Mouse (Mus musculus): Measurements from ENCODE around the gene Mrps34. TPM values are rescaled to one million over a fixed set of nuclear protein-coding genes. Genes with fewer than 3 reads are reported as not detected.
A peak's percentile ranks its signal among the peaks of the same experiment; 100 is the strongest.

The Mrps34 gene
- polyA plus RNA-seq, 1 experiment from 2014 or later, result 91.1 TPM

GRCm38 (mm10) chr17:24895571-24896240 is 790 bp downstream of the Mrps34 start:
- peak overlapping the region; percentile 81 for H3K27ac ChIP-seq
- no peaks in the 10 kb centered on the region for H3K9me3 ChIP-seq
- H3K4me2 ChIP-seq, result peak overlapping the region; percentile 98
- peaks cover 38% of the 10 kb centered on the region for H3K4me1 ChIP-seq
- H3K36me3 ChIP-seq (replicated peaks), result peaks cover 65% of the 10 kb centered on the region
- ATAC-seq (ENCODE audit: low FRiP score), result no peak
- no peaks in the 10 kb centered on the region for H3K27me3 ChIP-seq
- H3K9ac ChIP-seq, result peak overlapping the region; percentile 91
- WGBS, result 15% methylated on average over 23 of the region's 23 CpGs
- peak overlapping the region; percentile 89 for H3K4me3 ChIP-seq (replicated peaks)

- Histone ChIP-seq H3K36me3 (replicated peaks) (peaks cover 65% of the 10 kb centered on the region), H3K27ac (peak within 1 kb of the TSS; percentile 81)
These were observed 1.5 kb downstream of the Mrps34 start, which contains the start of gene Nme3 for GRCm38 (mm10) chr17:24896241-24896992. TSS of gene Nme3 (plus strand) at chr17:24896500.

GRCm38 (mm10) chr17:24896993-24897269 is 2.0 kb downstream of the Mrps34 start:
- peak overlapping the region; percentile 98 for H3K4me2 ChIP-seq
- no peaks in the 10 kb centered on the region for H3K9me3 ChIP-seq
- no peaks in the 10 kb centered on the region for H3K27me3 ChIP-seq
- ATAC-seq (ENCODE audit: low FRiP score), result no peak
- peak overlapping the region; percentile 81 for H3K27ac ChIP-seq
- peak overlapping the region; percentile 89 for H3K4me3 ChIP-seq (replicated peaks)
- H3K9ac ChIP-seq, result peak overlapping the region; percentile 91
- H3K4me1 ChIP-seq, result peaks cover 38% of the 10 kb centered on the region
- WGBS, result 32% methylated on average over 11 of the region's 11 CpGs
- H3K36me3 ChIP-seq (replicated peaks), result peaks cover 66% of the 10 kb centered on the region

More at GRCm38 (mm10) chr17:24896241-24896992, 1.5 kb downstream of the Mrps34 start, which contains the start of gene Nme3:
- WGBS, result 1% methylated on average over 50 of the region's 50 CpGs
- peak within 1 kb of the TSS; percentile 98 for H3K4me2 ChIP-seq
- ATAC-seq (ENCODE audit: low FRiP score), result peak; percentile 81
- H3K9ac ChIP-seq, result peak within 1 kb of the TSS; percentile 91
- peaks cover 38% of the 10 kb centered on the region for H3K4me1 ChIP-seq
- no peaks in the 10 kb centered on the region for H3K9me3 ChIP-seq
- peak within 1 kb of the TSS; percentile 89 for H3K4me3 ChIP-seq (replicated peaks)
- H3K27me3 ChIP-seq, result no peaks in the 10 kb centered on the region

GRCm38 (mm10) chr17:24897600-24897999 is 2.7 kb downstream of the Mrps34 start:
- Histone ChIP-seq H3K36me3 (replicated peaks) (peaks cover 66% of the 10 kb centered on the region), H3K9me3 (no peaks in the 10 kb centered on the region), H3K4me3 (replicated peaks) (peak overlapping the region; percentile 89), H3K4me2 (peak overlapping the region; percentile 98), H3K27me3 (no peaks in the 10 kb centered on the region), H3K4me1 (peaks cover 38% of the 10 kb centered on the region), H3K9ac (peak overlapping the region; percentile 91), H3K27ac (no peak overlapping the region)
- no peak for ATAC-seq (ENCODE audit: low FRiP score)
- 72% methylated on average over 4 of the region's 4 CpGs for WGBS

- Histone ChIP-seq H3K27ac (no peak overlapping the region), H3K4me3 (replicated peaks) (peak overlapping the region; percentile 89; the same call in 1 of the 2 replicates), H3K9ac (peak overlapping the region; percentile 91; the same call in 1 of the 2 replicates), H3K4me1 (peaks cover 35% of the 10 kb centered on the region), H3K27me3 (no peaks in the 10 kb centered on the region), H3K4me2 (no peak overlapping the region), H3K9me3 (no peaks in the 10 kb centered on the region), H3K36me3 (replicated peaks) (peaks cover 66% of the 10 kb centered on the region)
- 83% methylated on average over 4 of the region's 4 CpGs for WGBS
- ATAC-seq (ENCODE audit: low FRiP score), result no peak
These were observed 3.3 kb downstream of the Mrps34 start for GRCm38 (mm10) chr17:24898041-24898854.

- Histone ChIP-seq H3K27me3 (no peaks in the 10 kb centered on the region), H3K9me3 (no peaks in the 10 kb centered on the region), H3K27ac (no peak overlapping the region), H3K36me3 (replicated peaks) (peaks cover 72% of the 10 kb centered on the region), H3K9ac (no peak overlapping the region), H3K4me1 (peaks cover 27% of the 10 kb centered on the region), H3K4me3 (replicated peaks) (no peak overlapping the region), H3K4me2 (no peak overlapping the region)
- ATAC-seq (ENCODE audit: low FRiP score), result no peak
- 90% methylated on average over 5 of the region's 5 CpGs for WGBS
These were observed 4.2 kb downstream of the Mrps34 start for GRCm38 (mm10) chr17:24899153-24899552.

GRCm38 (mm10) chr17:24900014-24900413 is 5.1 kb downstream of the Mrps34 start:
- no peak overlapping the region for H3K27ac ChIP-seq
- H3K36me3 ChIP-seq (replicated peaks), result peaks cover 80% of the 10 kb centered on the region
- H3K27me3 ChIP-seq, result no peaks in the 10 kb centered on the region
- no peak overlapping the region for H3K4me3 ChIP-seq (replicated peaks)
- no peaks in the 10 kb centered on the region for H3K9me3 ChIP-seq
- H3K9ac ChIP-seq, result no peak overlapping the region
- peaks cover 23% of the 10 kb centered on the region for H3K4me1 ChIP-seq
- no peak for ATAC-seq (ENCODE audit: low FRiP score)
- WGBS, result 95% methylated on average over 6 of the region's 6 CpGs
- H3K4me2 ChIP-seq, result no peak overlapping the region

- Histone ChIP-seq H3K4me2 (no peak overlapping the region), H3K27ac (no peak overlapping the region), H3K4me1 (peaks cover 9% of the 10 kb centered on the region), H3K36me3 (replicated peaks) (peaks cover 100% of the 10 kb centered on the region), H3K4me3 (replicated peaks) (no peak overlapping the region), H3K9me3 (no peaks in the 10 kb centered on the region), H3K9ac (no peak overlapping the region), H3K27me3 (no peaks in the 10 kb centered on the region)
- no peak for ATAC-seq (ENCODE audit: low FRiP score)
- WGBS, result 92% methylated on average over 5 of the region's 5 CpGs
These were observed 7.2 kb downstream of the Mrps34 start for GRCm38 (mm10) chr17:24902124-24902523.

GRCm38 (mm10) chr17:24902671-24903474 is 8.0 kb downstream of the Mrps34 start:
- peaks cover 100% of the 10 kb centered on the region for H3K36me3 ChIP-seq (replicated peaks)
- no peak overlapping the region for H3K4me2 ChIP-seq
- H3K9me3 ChIP-seq, result no peaks in the 10 kb centered on the region
- peaks cover 1% of the 10 kb centered on the region for H3K4me1 ChIP-seq
- H3K27ac ChIP-seq, result no peak overlapping the region
- no peaks in the 10 kb centered on the region for H3K27me3 ChIP-seq
- 77% methylated on average over 9 of the region's 9 CpGs for WGBS
- no peak overlapping the region for H3K4me3 ChIP-seq (replicated peaks)
- ATAC-seq (ENCODE audit: low FRiP score), result no peak
- H3K9ac ChIP-seq, result no peak overlapping the region

GRCm38 (mm10) chr17:24903767-24904166 is 8.9 kb downstream of the Mrps34 start:
- Histone ChIP-seq H3K4me1 (no peaks in the 10 kb centered on the region), H3K4me2 (no peak overlapping the region), H3K27me3 (no peaks in the 10 kb centered on the region), H3K4me3 (replicated peaks) (no peak overlapping the region), H3K9me3 (no peaks in the 10 kb centered on the region), H3K36me3 (replicated peaks) (peaks cover 100% of the 10 kb centered on the region), H3K27ac (no peak overlapping the region), H3K9ac (no peak overlapping the region)
- ATAC-seq (ENCODE audit: low FRiP score), result no peak
- WGBS, result 95% methylated on average over 9 of the region's 9 CpGs

- Histone ChIP-seq H3K4me2 (no peak overlapping the region), H3K9ac (no peak overlapping the region), H3K27me3 (no peaks in the 10 kb centered on the region), H3K4me1 (no peaks in the 10 kb centered on the region), H3K27ac (no peak overlapping the region), H3K4me3 (replicated peaks) (no peak overlapping the region), H3K36me3 (replicated peaks) (peaks cover 99% of the 10 kb centered on the region), H3K9me3 (no peaks in the 10 kb centered on the region)
- WGBS, result 98% methylated on average over 2 of the region's 2 CpGs
- no peak for ATAC-seq (ENCODE audit: low FRiP score)
These were observed 12.7 kb downstream of the Mrps34 start for GRCm38 (mm10) chr17:24907591-24907990.

All from forebrain, embryonic 12.5 days (tissue).